Mouse (Mus musculus) T-helper 2 cell (primary cell): ENCODE measurements around the gene Scn4b.

ENCODE experiments used
- in situ Hi-C: fragments of 300-600 bp; cut with MboI, MseI; formaldehyde crosslinking; loops from one replicate; pipeline ENCODE4 v1.15.1; 2025; ENCODE audit warnings: high pct_unique_total_duplicates

Scn4b gene

DNA sequence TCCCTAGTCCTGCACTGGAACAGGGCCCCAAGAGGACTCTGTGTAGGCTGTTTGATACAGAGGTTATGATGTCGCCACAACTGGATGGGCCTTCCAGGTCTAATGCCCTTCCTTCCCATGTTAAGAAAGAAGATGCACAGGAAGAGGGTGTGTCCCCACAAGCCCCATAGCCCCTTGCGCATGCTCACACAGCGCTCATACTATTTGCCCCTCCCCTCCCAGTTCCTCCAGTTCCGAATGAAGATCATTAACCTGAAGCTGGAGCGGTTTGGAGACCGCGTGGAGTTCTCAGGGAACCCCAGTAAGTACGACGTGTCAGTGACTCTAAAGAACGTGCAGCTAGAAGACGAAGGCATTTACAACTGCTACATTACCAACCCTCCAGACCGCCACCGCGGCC, 13.0 kb upstream of the Scn4b start:
- in situ Hi-C loops = no loop called here

DNA sequence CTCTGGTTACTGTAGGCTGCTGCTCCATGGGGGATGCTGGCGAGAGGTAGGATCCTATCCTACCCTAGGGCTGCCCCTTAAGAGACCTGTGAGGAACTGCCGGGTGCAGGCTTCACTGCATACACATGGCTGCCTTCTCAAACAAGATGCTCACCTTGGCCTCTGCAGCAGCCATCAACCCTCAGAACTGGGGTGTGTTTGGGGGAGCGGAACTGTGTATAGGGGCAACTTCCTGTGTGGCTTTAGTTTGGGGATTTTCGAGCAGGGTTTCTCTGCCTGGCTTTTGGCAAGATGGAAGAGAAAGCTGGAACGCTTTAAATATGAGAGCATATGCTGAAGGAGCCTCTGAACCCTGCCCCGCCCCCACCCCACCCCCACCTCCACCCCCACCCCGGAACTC, 11.3 kb upstream of the Scn4b start:
- in situ Hi-C loops = no loop called here

DNA sequence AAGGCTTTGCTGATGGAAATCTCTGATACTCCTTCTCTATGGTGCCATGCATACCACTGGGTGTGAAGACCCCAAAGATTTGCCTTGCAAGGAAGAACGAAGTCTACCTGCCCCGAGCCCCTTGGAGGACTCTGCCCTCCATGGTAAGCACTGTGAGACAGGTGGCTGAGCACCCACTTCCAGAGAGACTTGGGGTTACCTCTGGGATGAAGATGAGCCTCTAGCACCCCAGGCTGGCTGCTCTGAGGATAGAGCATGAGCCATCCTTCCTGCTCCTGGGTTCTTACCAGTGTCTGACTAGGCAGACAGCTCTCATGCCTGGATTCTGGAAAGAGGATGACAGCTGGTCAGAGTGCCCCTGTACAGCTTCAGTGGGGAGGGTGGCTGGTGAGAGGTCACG, 8.1 kb upstream of the Scn4b start:
- in situ Hi-C loops = no loop called here

DNA sequence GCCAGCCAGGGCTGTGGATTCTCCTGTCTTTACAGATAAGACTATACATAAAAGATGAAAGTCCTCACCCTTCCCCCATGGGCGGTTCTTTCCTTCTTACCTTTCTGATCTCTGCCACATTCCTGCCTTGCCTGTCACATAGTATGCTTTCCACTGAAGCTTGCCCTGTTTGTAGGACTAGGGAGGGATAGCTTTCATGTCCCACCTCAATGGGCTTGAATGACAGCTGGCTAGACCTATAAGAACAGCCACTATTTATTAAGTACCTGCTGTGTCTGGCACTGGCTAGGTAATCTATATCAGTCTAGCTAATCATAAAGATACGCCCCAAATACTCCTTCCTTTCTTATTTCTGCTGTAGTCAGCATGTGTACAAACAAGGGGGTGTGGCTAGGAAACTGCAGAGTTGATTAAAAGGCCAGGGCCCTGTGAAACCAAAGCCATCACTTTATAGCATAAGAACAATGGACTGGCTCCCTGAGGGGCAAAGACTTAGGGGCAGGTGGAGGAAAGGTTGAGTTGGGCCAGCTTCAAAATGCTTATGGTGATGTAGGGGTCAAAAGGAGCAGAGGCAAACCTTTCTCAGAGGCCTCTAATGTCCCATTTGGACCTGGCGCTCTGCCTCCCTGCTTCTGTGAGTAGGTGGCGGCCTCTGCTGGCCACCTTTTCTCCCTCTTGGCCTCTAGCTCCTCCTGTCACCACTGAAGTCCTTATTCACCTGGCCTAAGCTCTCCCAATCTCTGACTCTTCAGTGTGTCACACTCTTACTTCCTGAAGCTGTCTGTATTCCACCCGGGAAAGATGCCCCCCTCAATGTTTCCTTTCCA, 4.5 kb upstream of the Scn4b start:
- in situ Hi-C loops = no loop called here

DNA sequence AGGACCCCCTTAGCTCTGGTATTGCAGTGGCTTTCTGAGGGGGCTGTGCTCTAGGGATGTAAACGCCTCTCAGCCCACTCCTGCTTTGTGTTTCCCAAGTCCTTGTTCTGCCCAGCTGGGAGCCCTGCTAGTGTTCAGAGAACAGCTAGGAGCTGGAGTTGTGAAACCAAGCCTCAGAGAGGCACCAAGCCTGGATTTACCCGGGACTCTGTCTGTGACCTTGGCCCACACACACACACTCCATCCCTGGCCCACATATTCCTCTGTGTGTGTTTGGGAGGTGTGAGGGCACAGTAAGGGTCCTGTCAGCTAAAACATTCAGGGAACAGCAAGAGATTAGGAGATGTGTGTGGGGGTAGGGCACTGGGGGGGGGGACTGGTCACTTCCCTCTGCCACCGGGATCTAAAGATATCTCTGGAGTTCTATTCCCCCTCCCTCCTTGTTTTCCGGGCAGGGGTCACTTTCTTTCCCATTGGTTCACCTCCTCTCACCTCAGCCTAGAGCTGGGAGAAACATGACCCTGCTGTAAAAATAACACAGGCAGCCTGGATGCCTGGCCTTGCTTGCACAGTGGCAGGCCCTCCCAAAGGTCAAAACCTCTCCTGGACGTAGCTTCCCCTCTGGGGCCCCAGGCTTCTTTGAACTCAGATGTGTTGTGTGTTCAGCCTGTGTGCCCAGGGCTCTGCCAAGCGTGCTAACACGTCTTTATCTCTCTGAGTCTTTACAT, 1.6 kb upstream of the Scn4b start:
- in situ Hi-C loops = no loop called here

DNA sequence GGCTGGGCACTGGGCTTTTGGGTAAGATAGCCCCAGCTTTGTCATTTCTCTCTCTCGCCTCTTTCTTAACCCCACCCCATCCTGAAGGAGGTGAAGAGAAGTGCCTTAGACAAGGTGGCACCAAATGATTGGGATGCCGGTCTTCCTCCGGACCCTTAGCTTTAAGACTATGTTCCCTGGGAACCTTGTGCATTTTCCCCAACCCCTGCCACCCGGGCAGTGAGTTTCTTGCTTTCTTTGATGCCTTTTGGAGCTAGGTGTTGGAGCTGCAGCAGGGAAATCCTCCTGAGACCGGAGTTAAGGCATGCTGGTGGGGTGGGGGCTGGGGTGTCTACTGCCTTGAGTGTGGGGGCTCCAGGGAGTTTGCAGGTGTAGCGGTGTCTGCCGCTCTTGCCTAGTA, 887 bp downstream of the Scn4b start:
- in situ Hi-C loops = no loop called here

DNA sequence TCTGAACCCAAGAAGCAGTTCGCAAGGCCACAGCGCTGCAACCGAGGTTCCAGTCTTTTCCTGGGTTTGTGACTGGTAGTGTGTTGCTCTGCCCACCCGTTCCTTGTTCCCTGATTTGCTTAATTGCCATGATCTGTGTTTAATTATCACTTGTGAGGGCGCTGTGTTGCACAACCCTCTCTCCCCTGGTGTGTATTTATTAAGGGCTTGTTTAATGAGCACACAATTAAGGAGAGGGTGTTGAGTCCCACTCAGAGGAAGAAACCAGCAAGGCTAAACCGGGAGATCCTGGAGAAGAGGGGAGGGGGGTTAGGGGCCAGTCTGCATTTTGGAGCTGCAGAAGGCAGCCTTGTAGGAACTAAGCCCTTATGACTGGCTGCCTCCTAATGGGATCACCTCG, 2.8 kb downstream of the Scn4b start:
- in situ Hi-C loops = loop anchor here (5.0 to 10.0 kb wide), 2 partner anchors 114 to 244 kb away; no protein-coding TSS in a partner anchor

DNA sequence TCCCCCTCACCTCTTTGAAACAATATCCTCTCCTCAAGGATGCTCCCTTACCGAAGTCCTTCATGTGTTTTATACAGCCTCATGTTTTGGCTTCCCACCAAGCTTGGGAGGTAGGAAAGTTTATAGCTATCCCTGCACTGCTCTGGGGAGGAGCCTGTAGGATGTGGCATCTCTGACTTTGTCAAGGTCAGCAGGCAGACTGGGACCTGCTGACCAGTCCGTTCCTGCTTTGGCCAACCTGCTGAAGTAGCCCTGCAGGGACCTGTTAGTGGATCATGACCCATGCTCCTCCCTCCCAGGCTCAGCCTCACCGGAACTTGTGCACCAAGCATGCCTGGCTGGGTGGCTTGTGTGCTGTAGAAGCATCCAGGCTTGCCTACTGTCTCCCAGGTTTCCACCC, 4.5 kb downstream of the Scn4b start:
- in situ Hi-C loops = loop anchor here (5.0 to 10.0 kb wide), 2 partner anchors 115 to 242 kb away; no protein-coding TSS in a partner anchor

DNA sequence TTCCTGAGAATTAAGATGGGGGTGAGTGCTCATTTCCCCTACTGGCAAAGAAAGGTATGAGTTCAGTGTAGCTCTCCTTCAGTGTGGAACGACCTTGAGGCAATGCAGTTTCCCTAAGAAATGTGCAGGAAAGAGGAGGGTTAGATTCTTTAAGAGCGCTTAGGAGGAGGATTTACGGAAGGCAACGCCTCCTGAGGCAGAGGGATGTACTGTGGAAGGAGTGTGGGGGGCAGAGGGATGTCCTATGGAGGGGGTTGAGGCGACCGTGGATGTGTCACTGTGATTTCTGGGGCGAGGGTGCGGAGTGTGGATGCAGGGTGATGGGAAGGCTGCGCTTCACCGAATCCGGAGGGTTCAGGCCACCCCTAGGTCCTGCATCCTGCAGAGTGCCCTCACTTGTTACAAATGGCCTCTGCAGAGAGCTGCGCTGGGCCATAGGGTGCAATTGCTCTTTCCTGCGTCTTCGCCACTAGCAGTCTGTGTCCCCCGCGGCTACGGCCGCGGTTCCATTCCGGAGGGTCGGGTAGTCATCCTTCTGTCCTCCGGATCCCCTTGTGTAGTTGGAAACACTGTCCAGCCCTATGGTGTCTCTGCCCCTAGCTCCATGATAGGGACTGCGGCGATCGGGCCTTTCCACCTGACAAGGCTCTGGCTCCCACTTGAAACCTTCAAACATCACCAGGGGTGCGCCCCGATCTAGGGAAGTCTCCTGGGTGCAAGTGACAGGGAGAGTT, 7.5 kb downstream of the Scn4b start:
- in situ Hi-C loops = loop anchor here (10.0 kb wide), 1 partner anchor 239 kb away; no protein-coding TSS in a partner anchor

DNA sequence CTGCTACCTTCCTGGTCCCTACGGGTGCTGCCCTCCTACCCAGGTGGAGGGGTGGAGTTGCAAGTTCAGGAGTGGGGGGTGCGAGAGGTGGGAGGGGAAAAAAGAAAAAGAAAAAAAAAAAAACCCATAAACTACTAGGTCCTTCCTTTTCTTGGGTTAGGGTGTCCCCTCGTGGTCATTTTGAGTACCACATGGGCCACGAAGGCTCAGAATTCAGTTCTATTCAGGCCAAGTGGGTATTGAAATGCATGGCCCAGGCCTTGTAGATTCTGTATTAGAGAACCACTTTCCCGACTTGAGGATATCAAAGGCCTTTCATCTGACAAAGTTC, 8.0 kb downstream of the Scn4b start:
- in situ Hi-C loops = loop anchor here (10.0 kb wide), 1 partner anchor 239 kb away; no protein-coding TSS in a partner anchor

DNA sequence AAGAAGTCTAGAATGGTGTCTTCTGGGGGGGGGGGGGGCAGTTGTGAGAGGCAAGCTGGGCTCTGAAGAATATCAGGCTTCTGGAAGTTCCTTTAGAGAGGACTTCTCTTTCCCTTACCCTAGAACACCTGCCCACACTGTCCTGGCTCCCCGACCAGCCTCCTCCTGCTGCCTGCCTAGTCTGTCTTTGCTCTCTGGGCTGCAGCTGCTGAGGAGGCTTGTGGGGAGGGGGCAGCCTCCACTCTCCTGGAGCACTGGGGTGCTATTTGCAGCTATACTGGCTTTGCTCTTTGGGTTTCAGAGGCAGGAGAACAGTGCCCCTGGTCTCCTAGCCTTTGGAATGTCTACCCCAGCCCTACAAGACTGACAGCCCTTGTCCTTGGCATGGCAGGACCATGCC, 12.7 kb downstream of the Scn4b start:
- in situ Hi-C loops = no loop called here

DNA sequence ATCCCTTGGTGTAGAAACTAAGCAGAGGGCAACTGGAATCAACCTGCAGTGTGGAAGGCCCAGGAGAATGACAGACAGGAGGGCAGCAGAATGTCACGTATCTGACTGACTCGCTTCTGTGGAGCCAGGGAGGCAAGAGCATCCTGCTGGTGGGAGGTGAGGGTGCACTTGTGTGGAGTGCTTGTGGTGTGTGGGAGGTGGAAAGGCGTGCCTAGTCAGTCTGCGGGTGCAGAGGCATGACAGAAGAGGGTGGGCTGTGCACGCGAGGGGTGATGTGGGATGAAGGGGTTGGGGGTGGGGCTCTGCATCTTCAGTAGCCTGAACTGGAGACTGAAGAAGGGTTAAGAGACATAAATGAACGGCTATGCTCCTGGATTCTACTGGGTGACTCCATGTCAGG, 15.2 kb downstream of the Scn4b start:
- in situ Hi-C loops = no loop called here

DNA sequence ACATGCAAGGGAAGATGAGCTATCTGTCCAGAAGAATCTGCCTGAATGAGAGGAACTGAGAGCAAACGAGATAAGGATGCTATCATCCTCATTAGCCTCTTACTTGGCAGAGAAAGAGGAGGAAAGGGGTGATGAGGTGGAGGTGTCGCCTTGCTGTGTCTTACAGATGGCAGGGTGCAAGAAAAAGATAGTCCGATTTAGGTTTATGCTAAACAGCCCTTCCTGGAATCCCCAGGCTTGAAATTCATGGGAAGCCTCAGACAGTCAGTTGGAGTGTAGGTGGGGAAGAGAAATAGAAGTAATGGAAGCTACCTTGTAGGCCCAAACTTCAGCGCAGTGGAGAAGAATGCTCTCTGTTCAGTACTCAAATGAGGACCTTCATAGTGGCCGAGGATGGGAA, 29.7 kb downstream of the Scn4b start:
- in situ Hi-C loops = no loop called here

DNA sequence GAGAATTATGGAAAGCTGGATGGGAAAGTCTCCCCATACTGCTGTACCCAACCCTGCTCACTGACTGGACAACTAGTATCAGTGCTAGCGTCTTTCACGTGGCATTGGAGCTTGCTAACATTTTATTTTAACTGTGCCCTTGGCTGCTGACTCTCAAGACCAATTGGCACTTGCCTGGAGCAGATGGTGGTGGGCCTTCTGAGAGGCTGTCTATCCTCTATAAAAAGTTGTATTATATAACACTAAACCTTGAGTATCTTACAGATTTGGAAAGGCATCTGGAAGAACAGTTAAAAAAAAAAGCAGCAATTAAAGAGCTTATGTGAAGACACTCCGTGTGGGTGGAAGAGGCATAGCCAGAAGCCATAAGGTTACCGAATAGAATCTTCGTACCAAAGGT, 32.0 kb downstream of the Scn4b start:
- in situ Hi-C loops = no loop called here

DNA sequence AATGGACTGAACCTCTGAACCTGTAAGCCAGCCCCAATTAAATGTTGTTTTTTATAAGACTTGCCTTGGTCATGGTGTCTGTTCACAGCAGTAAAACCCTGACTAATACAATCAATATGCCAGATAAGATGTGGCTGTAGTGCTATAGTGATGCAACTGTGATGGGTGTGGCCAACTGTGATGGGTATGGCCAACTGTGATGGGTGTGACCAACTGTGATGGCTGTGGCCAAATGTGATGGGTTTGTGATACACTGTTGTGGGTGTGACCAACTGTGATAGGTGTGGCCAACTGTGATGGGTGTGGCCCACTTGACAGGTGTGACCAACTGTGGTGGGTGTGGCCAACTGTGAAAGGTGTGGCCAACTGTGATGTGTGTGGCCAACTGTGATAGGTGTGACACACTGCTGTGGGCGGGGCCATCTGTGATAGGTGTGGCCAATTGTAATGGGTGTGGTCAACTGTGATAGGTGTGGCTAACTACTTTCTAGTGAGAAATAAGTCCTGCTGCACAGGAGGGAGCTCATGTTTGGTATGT, 32.9 kb downstream of the Scn4b start:
- in situ Hi-C loops = no loop called here

DNA sequence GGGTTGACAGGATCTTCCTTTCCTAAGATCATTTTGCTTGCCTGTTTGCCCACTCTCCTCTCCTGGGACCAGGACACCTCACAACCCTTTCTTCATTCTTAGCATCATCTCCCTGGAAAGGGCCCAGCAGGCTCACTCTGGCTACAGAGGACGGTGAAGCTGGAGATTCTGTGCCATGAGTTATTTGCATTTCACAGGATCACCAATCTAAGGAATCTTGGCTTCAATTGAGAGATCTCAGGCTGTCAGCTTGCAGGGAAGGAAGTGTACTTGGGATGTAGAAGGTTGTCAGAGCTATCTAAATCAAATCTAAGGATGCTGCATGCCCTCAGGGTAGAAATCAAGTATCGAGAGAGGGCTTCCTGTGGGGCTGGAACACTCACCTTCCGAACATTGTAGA, 35.3 kb downstream of the Scn4b start:
- in situ Hi-C loops = no loop called here

DNA sequence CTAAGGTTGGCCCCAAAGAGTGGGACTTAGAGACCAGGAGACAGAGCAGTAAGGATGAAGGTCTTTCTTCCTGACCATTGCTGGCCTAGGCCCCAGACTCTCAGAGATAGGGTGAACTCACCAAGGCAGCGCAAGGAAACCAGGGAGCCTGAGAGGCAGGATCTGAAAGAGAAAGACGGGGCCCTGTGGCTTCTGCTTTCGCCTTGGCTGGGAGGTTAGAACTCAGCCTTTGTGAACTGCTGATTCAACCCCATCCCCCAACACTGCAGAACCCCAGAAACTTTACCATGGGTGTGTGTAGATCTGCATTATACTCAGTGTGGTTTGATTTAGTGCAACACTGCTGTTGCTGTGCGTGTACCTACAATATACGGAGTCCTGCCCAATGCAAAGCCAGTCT, 41.1 kb downstream of the Scn4b start:
- in situ Hi-C loops = no loop called here

DNA sequence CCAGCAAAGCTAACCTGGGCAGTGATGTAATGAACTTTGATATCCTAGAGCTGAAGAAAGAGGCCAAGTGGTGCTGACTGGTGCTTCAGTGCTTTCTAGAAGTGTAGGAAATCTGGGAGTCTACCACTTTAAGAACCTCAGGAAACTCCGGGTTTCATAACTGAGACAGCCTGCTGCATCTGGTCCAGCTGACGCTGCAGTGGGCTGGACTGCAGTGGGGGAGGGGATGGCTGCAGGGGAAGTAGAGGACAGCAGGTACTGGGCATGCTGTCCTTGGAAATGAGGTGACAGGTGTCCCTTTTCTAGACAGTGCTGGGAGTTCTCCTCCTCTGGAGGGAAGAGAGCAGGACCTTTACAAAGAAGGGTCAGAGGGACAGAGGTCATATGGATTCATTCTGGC, 43.6 kb downstream of the Scn4b start, which contains the start of gene BC049352:
BC049352 (plus strand) TSS at position 238 of the 400 bp plus-strand sequence.
- in situ Hi-C loops = no loop called here

DNA sequence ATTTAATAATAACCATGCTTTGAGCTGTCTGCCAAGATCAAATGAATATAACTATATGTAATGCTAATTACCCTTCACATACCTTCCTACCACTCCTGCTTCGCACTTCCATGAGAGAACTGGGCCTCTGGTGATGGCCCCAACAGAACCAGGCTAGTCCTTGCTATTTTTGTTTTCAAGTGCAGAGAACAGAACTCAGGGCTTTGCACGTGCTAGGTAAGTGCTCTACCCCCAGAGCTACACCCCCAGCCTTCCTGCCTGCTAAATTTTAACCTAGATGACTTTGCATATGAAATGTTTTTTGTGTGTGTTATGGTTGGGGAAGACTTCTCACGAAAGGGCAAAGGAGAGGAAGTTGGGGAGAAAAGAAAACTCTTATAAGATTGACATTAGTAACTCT, 44.3 kb downstream of the Scn4b start:
- in situ Hi-C loops = no loop called here

DNA sequence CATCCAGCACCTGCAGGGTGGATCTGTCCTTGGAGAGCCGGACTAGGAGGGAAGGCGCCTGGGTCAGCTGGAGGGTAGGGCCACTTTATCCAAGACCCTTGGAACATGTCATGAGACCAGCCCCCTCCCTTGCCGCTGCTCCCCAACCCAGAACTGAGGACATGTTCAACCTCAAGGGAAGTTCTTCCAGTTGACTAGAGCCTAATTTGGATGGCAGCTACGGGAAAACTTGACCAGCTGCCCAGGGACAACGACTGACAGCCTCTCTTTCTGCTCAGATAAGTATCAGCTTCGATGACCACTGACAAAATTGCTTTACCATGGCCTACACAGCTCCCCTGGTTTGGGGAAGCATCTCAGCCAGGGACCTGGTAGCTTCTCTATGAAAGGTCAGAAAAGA, 45.1 kb downstream of the Scn4b start:
- in situ Hi-C loops = no loop called here

DNA sequence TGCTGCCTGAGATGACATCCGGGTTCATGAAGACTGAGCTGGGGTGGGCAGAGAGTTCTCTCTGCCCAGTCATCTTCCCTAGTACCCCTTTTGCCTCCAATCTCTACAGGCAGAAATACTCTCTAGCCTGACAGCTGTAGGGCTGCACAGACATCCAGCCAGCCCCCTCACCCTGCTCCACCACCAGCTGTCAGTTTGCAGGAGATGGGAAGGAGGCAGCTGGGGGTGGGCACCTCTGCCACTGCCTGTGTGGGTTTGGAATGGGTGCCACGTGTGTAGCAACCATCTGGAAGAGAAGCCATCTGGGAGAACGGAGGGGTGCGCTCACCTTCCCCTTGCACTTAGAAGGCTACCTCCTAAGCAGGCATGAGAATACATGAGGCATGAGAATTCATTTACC, 47.1 kb downstream of the Scn4b start:
- in situ Hi-C loops = no loop called here
